Mouse (Mus musculus): Measurements from ENCODE around the gene Gabrd. TPM values are rescaled to one million over a fixed set of nuclear protein-coding genes. Genes with fewer than 3 reads are reported as not detected.
"Not testable (repeated sequence)": the region's sequence is repeated elsewhere in the genome, so short reads cannot be mapped to it uniquely, and the experiment has no call there.

Gabrd gene
- total RNA-seq (2021), result 10 to 100 TPM; 58.3 to 66.1 TPM
- long read RNA-seq, experiment 1, transcript Gabrd-201 (9 exons, 1,921 nt), result major isoform, 92 of 110 reads
- long read RNA-seq, experiment 1, partial matches to known transcripts, result 9 of 110 reads
- long read RNA-seq, experiment 1, other reads (novel, unspliced or antisense), result 9 of 110 reads
- long read RNA-seq, experiment 2, transcript Gabrd-201 (9 exons, 1,921 nt), result major isoform, 59 of 81 reads
- long read RNA-seq, experiment 2, partial matches to known transcripts, result 8 of 81 reads
- long read RNA-seq, experiment 2, other reads (novel, unspliced or antisense), result 13 of 81 reads

GRCm38 (mm10) chr4:155397511-155398221 lies at the start of gene Gabrd:
Gabrd (minus strand) TSS chr4:155398112.
- DNase-seq (ENCODE audit: low spot score in 2 of 2), result peak in 1 of 2 experiments; percentile 60
- intact Hi-C loops (cut with DNase I), result no loop called here

- no peak for DNase-seq (ENCODE audit: low spot score in 2 of 2)
- intact Hi-C loops (cut with DNase I), result no loop called here
Observed at GRCm38 (mm10) chr4:155442808-155443207, 44.9 kb upstream of the Gabrd start.

GRCm38 (mm10) chr4:155433993-155434392 lies 36.1 kb upstream of the Gabrd start:
- intact Hi-C loops (cut with DNase I), result no loop called here

GRCm38 (mm10) chr4:155432358-155432757 lies 34.4 kb upstream of the Gabrd start:
- peak in 1 of 2 experiments; percentile 22 for DNase-seq (ENCODE audit: low spot score in 2 of 2)
- intact Hi-C loops (cut with DNase I), result no loop called here

More at GRCm38 (mm10) chr4:155433993-155434392, 36.1 kb upstream of the Gabrd start:
- no peak for DNase-seq (ENCODE audit: low spot score in 2 of 2)

GRCm38 (mm10) chr4:155429202-155429601 lies 31.3 kb upstream of the Gabrd start:
- no peak for DNase-seq (ENCODE audit: low spot score in 2 of 2)
- intact Hi-C loops (cut with DNase I), result no loop called here

GRCm38 (mm10) chr4:155428442-155428841 lies 30.5 kb upstream of the Gabrd start:
- intact Hi-C loops (cut with DNase I), result no loop called here

GRCm38 (mm10) chr4:155426272-155426671 lies 28.4 kb upstream of the Gabrd start:
- no peak for DNase-seq (ENCODE audit: low spot score in 2 of 2)
- intact Hi-C loops (cut with DNase I), result no loop called here

More at GRCm38 (mm10) chr4:155428442-155428841, 30.5 kb upstream of the Gabrd start:
- DNase-seq (ENCODE audit: low spot score in 2 of 2), result no peak

GRCm38 (mm10) chr4:155423988-155424387 lies 26.1 kb upstream of the Gabrd start:
- intact Hi-C loops (cut with DNase I), result no loop called here
- no peak for DNase-seq (ENCODE audit: low spot score in 2 of 2)

- intact Hi-C loops (cut with DNase I); DNase-seq (ENCODE audit: low spot score in 2 of 2): not testable (repeated sequence)
Observed at GRCm38 (mm10) chr4:155421412-155422370, 23.8 kb upstream of the Gabrd start.

- DNase-seq (ENCODE audit: low spot score in 2 of 2), result no peak
- intact Hi-C loops (cut with DNase I), result no loop called here
Observed at GRCm38 (mm10) chr4:155420137-155420536, 22.2 kb upstream of the Gabrd start.

GRCm38 (mm10) chr4:155414656-155415235 lies 16.8 kb upstream of the Gabrd start:
- intact Hi-C loops (cut with DNase I), result no loop called here
- no peak for DNase-seq (ENCODE audit: low spot score in 2 of 2)

- no peak for DNase-seq (ENCODE audit: low spot score in 2 of 2)
- intact Hi-C loops (cut with DNase I), result no loop called here
Observed at GRCm38 (mm10) chr4:155413641-155414335, 15.9 kb upstream of the Gabrd start.

- intact Hi-C loops (cut with DNase I), result no loop called here
- no peak for DNase-seq (ENCODE audit: low spot score in 2 of 2)
Observed at GRCm38 (mm10) chr4:155412124-155412523, 14.2 kb upstream of the Gabrd start.

GRCm38 (mm10) chr4:155409058-155409776 lies 11.3 kb upstream of the Gabrd start, which contains the start of gene Cfap74:
Cfap74 (plus strand) TSS chr4:155409190.
- DNase-seq (ENCODE audit: low spot score in 2 of 2), result peak; percentile 88 to 90
- intact Hi-C loops (cut with DNase I), result no loop called here

- DNase-seq (ENCODE audit: low spot score in 2 of 2), result no peak
- intact Hi-C loops (cut with DNase I), result no loop called here
Observed at GRCm38 (mm10) chr4:155408695-155409057, 10.8 kb upstream of the Gabrd start.

- intact Hi-C loops (cut with DNase I), result loop anchor here (5.0 kb wide), 1 partner anchor 35 kb away; no protein-coding TSS in a partner anchor
- DNase-seq (ENCODE audit: low spot score in 2 of 2), result no peak
Observed at GRCm38 (mm10) chr4:155402489-155402888, 4.6 kb upstream of the Gabrd start.

GRCm38 (mm10) chr4:155401121-155401520 lies 3.2 kb upstream of the Gabrd start:
- no peak for DNase-seq (ENCODE audit: low spot score in 2 of 2)
- intact Hi-C loops (cut with DNase I), result loop anchor here (5.0 kb wide), 1 partner anchor 34 kb away; no protein-coding TSS in a partner anchor

GRCm38 (mm10) chr4:155398222-155398540 lies 269 bp upstream of the Gabrd start:
- intact Hi-C loops (cut with DNase I), result no loop called here

More at GRCm38 (mm10) chr4:155398222-155398540, 269 bp upstream of the Gabrd start:
- no peak for DNase-seq (ENCODE audit: low spot score in 2 of 2)

Measured in left cerebral cortex, postnatal 14 days (tissue).